Mouse (Mus musculus): ENCODE measurements at regions not wholly inside any gene's neighbourhood (a gene's known extent, or its start where the extent isn't known, plus 50 kb on each side); places are given as distances from the start of the nearest gene placed in this dataset.

DNA sequence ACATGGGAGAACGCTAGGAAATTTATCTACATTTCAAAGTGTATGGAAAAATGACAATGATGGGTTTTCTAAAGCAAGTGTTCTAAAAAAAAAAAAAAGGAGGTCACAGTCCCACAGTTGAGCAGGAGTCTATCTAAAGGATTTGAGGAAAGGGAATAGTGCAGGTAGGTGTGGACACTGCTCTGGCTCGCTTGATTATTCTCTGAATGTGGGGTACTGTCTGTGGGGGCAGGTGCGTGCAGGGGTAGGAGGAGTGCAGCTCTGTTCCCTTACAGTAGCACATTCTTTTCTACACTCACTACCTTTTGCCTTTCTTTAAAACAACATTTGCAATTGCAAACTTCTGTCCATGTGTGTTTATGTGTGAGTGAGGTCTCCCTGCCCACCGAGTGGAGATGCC lies 263.2 kb downstream of the Serpinb8 start:
- TF ChIP-seq CTCF (IDR thresholded peaks at IDR 0.05; ENCODE audit: borderline replicate concordance, insufficient read depth, low read length) (no peak), POLR2A (IDR thresholded peaks at IDR 0.05; ENCODE audit: low read depth, low read length) (no peak)
